Mouse (Mus musculus): Measurements from ENCODE around the gene Olfr220. TPM values are rescaled to one million over a fixed set of nuclear protein-coding genes. Genes with fewer than 3 reads are reported as not detected.
A peak's percentile ranks its signal among the peaks of the same experiment; 100 is the strongest.

Olfr220 gene
- not detected in 2 replicates for total RNA-seq (2012; rRNA removed)

DNA sequence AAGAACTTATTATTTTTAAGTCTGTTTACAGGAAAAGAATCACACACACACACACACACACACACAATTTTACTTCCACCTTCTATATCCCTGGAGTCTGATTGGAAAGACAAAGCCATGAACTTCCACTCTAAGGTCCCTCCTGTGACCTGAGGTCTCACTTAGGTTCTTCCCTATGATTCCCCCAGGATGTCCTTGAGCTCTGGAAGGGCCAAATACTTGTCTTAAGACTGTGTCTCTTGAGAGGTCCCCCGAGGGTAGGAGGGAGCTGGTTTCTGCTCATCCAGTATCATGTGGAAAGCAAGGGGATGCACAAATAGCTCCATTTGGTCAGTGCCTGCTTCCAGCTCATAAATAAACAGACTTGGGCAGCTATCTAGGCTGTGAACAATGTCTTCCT lies at the start of gene Olfr220:
Gene Olfr220 (plus strand): TSS at position 301 of the 400 bp plus-strand sequence.
- no peak for TF ChIP-seq ZNF384 (IDR thresholded peaks at IDR 0.05; ENCODE audit: low read depth, low read length)
- no peak for TF ChIP-seq ZC3H11A (IDR thresholded peaks at IDR 0.05; ENCODE audit: borderline replicate concordance, low read depth, low read length)
- no peak for TF ChIP-seq MAFK (IDR thresholded peaks at IDR 0.05; ENCODE audit: insufficient read depth, low read depth, low read length)
- no peak for TF ChIP-seq HCFC1 (IDR thresholded peaks at IDR 0.05; ENCODE audit: borderline replicate concordance, insufficient read depth, low read length)
- no peak for TF ChIP-seq CHD2 (IDR thresholded peaks at IDR 0.05; ENCODE audit: low read depth, low read length)
- in situ Hi-C loops (cut with MboI; ENCODE audit: low sequenced_read_pairs in 2 of 2, unreplicated experiment in 2 of 2): no loop called here
- no peaks in the 10 kb centered on the region for H3K36me3 ChIP-seq (ENCODE audit: control insufficient read depth, insufficient read depth, low read length, poor library complexity, severe bottlenecking)

DNA sequence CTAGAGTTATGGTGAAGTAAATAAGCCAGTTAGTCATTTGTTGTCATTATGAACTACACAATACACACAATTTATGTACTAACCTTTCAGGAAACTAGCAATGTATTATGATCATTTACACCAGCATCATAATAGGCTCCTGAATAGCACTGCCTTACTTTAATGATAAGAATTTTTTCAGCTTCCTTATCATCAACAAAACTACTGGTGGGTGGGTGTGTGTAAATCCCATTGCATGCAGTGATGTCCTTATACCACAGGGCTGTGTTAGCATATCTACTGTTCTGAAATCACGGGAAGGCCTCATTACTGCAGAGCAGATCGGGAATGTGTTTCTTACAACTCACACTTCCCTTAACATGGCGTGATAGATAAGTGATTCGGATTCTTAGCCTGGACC lies 18.9 kb upstream of the Olfr220 start:
- in situ Hi-C loops (cut with MboI; ENCODE audit: low sequenced_read_pairs in 2 of 2, unreplicated experiment in 2 of 2): no loop called here
- Histone ChIP-seq H3K36me3 (ENCODE audit: control insufficient read depth, insufficient read depth, low read length, poor library complexity, severe bottlenecking) (no peaks in the 10 kb centered on the region), H3K9ac (ENCODE audit: insufficient read depth, low read depth, low read length, poor library complexity, severe bottlenecking) (no peak overlapping the region), H3K4me3 (ENCODE audit: insufficient read depth in 1 of 2, low read depth in 1 of 2, low read length in 2 of 2, poor library complexity in 1 of 2, severe bottlenecking in 1 of 2) (no peak overlapping the region), H3K4me1 (ENCODE audit: control insufficient read depth in 2 of 2, insufficient read depth in 2 of 2, low read length in 2 of 2, poor library complexity in 1 of 2) (no peaks in the 10 kb centered on the region), H3K9me3 (ENCODE audit: control insufficient read depth, insufficient read depth, low read depth, low read length) (no peaks in the 10 kb centered on the region), H3K27ac (ENCODE audit: insufficient read depth, low read depth, low read length, poor library complexity, severe bottlenecking) (no peak overlapping the region)
- DNase-seq (ENCODE audit: low read depth, low spot score): no peak
- TF ChIP-seq ZNF384 (IDR thresholded peaks at IDR 0.05; ENCODE audit: low read depth, low read length) (no peak), CHD2 (IDR thresholded peaks at IDR 0.05; ENCODE audit: low read depth, low read length) (no peak), ZC3H11A (IDR thresholded peaks at IDR 0.05; ENCODE audit: borderline replicate concordance, low read depth, low read length) (no peak), HCFC1 (IDR thresholded peaks at IDR 0.05; ENCODE audit: borderline replicate concordance, insufficient read depth, low read length) (no peak), MAFK (IDR thresholded peaks at IDR 0.05; ENCODE audit: insufficient read depth, low read depth, low read length) (no peak)

More for the DNA sequence above, at the start of gene Olfr220:
- DNase-seq (ENCODE audit: low read depth, low spot score): no peak
- Histone ChIP-seq H3K9ac (ENCODE audit: insufficient read depth, low read depth, low read length, poor library complexity, severe bottlenecking) (no peak within 1 kb of the TSS), H3K4me3 (ENCODE audit: insufficient read depth in 1 of 2, low read depth in 1 of 2, low read length in 2 of 2, poor library complexity in 1 of 2, severe bottlenecking in 1 of 2) (no peak within 1 kb of the TSS), H3K9me3 (ENCODE audit: control insufficient read depth, insufficient read depth, low read depth, low read length) (no peaks in the 10 kb centered on the region), H3K27ac (ENCODE audit: insufficient read depth, low read depth, low read length, poor library complexity, severe bottlenecking) (no peak within 1 kb of the TSS), H3K4me1 (ENCODE audit: control insufficient read depth in 2 of 2, insufficient read depth in 2 of 2, low read length in 2 of 2, poor library complexity in 1 of 2) (no peaks in the 10 kb centered on the region)

DNA sequence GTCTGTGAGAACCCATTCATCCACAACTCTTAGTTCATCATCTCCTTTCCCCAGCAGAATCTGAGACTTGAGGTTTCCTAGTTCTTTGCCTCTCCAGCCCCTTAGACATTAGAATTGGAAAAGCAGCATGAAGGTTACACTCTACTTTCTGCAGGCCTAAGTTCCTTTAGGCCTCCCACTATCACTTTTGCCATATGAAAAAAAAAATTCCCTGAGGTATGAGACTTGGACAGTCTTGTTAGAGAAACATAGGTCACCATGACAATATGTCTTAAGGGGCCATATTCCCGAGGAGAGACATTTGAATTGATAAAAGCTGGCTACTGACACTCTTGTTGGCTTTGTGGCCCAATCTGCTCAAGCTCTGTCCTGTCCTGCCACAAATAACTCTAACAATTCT lies 18.1 kb upstream of the Olfr220 start, which contains the start of gene Olfr414:
Gene Olfr414 (plus strand): TSS at position 301 of the 400 bp plus-strand sequence.
- no peak within 1 kb of the TSS for H3K4me3 ChIP-seq (ENCODE audit: insufficient read depth in 1 of 2, low read depth in 1 of 2, low read length in 2 of 2, poor library complexity in 1 of 2, severe bottlenecking in 1 of 2)
- no peak for TF ChIP-seq ZC3H11A (IDR thresholded peaks at IDR 0.05; ENCODE audit: borderline replicate concordance, low read depth, low read length)
- in situ Hi-C loops (cut with MboI; ENCODE audit: low sequenced_read_pairs in 2 of 2, unreplicated experiment in 2 of 2): no loop called here
- H3K27ac ChIP-seq (ENCODE audit: insufficient read depth, low read depth, low read length, poor library complexity, severe bottlenecking): no peak within 1 kb of the TSS
- no peaks in the 10 kb centered on the region for H3K9me3 ChIP-seq (ENCODE audit: control insufficient read depth, insufficient read depth, low read depth, low read length)
- no peaks in the 10 kb centered on the region for H3K36me3 ChIP-seq (ENCODE audit: control insufficient read depth, insufficient read depth, low read length, poor library complexity, severe bottlenecking)
- no peaks in the 10 kb centered on the region for H3K4me1 ChIP-seq (ENCODE audit: control insufficient read depth in 2 of 2, insufficient read depth in 2 of 2, low read length in 2 of 2, poor library complexity in 1 of 2)
- no peak within 1 kb of the TSS for H3K9ac ChIP-seq (ENCODE audit: insufficient read depth, low read depth, low read length, poor library complexity, severe bottlenecking)
- DNase-seq (ENCODE audit: low read depth, low spot score): no peak

DNA sequence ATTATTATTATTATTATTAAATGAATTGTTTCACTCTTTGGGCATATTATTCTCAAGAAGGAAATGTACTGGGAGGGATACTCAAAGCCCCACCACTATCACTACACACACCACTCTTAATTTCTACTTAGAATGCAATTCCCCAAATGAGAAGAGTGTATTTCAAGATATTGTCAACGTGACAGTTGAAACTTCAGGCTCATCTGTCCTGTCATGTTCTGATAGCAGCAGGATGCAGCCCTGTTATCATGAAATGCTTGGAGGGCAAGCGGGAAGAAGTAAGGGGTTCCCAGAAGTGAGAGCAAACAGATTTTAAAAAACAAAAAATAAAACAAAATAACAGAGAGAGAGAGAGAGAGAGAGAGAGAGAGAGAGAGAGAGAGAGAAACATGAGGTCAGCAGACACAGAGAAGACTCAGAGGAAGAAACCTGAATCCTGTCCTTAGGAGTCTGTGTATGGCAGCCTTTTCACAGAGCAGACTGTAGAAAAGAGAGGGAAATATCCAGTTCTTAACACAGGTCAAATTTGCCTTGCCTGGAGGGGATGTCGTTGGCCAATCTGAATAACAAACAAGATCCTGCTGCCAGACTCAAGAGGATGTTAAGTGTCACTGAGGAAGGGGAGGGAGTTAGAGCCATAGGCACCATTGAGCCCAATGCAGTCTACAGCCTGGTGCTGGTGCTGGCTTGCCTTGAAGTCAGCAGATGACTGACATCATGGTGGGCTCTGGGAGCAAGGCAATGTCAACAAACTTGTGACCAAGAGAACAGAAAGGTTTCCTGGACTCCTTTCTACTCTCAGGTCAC lies 15.5 kb upstream of the Olfr220 start:
- DNase-seq (ENCODE audit: low read depth, low spot score): peak; percentile 29
- no peaks in the 10 kb centered on the region for H3K9me3 ChIP-seq (ENCODE audit: control insufficient read depth, insufficient read depth, low read depth, low read length)
- H3K4me3 ChIP-seq (ENCODE audit: insufficient read depth in 1 of 2, low read depth in 1 of 2, low read length in 2 of 2, poor library complexity in 1 of 2, severe bottlenecking in 1 of 2): no peak overlapping the region
- TF ChIP-seq HCFC1 (IDR thresholded peaks at IDR 0.05; ENCODE audit: borderline replicate concordance, insufficient read depth, low read length) (no peak), MAFK (IDR thresholded peaks at IDR 0.05; ENCODE audit: insufficient read depth, low read depth, low read length) (no peak), CHD2 (IDR thresholded peaks at IDR 0.05; ENCODE audit: low read depth, low read length) (no peak), ZC3H11A (IDR thresholded peaks at IDR 0.05; ENCODE audit: borderline replicate concordance, low read depth, low read length) (no peak), ZNF384 (IDR thresholded peaks at IDR 0.05; ENCODE audit: low read depth, low read length) (no peak)
- H3K27ac ChIP-seq (ENCODE audit: insufficient read depth, low read depth, low read length, poor library complexity, severe bottlenecking): no peak overlapping the region
- in situ Hi-C loops (cut with MboI; ENCODE audit: low sequenced_read_pairs in 2 of 2, unreplicated experiment in 2 of 2): no loop called here
- no peak overlapping the region for H3K9ac ChIP-seq (ENCODE audit: insufficient read depth, low read depth, low read length, poor library complexity, severe bottlenecking)
- no peaks in the 10 kb centered on the region for H3K36me3 ChIP-seq (ENCODE audit: control insufficient read depth, insufficient read depth, low read length, poor library complexity, severe bottlenecking)
- H3K4me1 ChIP-seq (ENCODE audit: control insufficient read depth in 2 of 2, insufficient read depth in 2 of 2, low read length in 2 of 2, poor library complexity in 1 of 2): no peaks in the 10 kb centered on the region

Data from ES-E14 (cell line).